Mouse (Mus musculus): ENCODE results near the gene Zbtb37.

Gene Zbtb37

DNA sequence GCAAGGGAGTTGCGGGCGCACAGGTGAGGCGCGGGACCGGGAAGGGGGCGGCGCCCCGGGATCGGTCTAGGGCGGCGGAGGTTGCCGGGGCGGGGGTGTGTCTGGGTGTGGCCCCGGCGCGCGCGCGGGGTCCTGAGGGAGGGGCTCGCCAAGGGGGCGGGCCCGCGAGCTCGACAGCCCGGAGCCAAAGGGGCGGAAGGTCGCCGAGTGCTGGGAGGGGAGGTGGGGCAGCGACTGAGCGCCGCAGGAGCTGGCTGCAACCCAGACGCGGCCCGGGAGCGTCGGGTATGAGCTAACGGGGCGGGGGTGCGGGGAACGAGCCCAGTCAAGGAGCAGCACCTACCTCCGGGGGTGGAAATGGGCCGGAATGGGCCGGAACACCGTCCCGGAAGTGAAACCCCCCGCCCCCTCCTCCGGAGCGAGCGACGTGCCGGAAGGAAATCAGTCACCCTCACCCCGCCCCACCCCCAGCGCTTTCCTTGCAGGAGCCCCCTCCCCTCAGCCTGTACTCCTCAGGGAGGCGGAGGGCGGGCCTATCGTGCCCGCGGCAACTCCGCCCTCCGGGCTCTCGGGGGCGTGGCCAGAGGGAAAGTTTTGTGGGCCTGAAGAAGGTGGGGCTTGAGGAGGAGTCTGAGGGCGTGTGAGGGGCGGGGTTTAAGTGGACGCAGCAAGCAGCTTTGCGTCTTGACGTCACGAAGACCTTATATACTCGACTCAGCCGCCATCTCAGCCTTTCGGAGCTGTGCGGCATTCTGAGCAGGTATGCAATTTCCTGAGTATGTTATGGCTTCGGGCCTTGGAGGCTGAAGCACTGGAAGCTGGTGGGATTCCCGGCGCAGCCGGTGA is at the start of gene Zbtb37:
Gene Zbtb37, minus strand, starts transcription at position 415 of the 846 bp plus-strand sequence.
- peak; percentile 97 for DNase-seq (ENCODE audit: low spot score)

DNA sequence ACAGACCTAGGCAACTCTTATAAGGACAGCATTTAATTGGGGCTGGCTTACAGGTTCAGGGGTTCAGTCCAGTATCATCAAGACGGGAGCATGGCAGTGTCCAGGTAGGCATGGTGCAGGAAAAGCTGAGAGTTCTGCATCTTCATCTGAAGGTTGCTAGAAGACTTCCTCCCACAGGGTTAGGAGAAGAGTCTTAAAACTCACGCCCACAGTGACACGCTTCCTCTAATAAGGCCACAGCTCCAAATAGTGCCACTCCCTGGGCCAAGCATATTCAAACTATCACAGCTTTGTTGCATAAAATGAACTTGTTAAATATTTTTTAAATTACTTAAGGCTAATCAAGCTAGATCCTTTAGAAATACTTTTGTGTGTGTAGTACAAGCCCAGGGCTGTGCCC is 42.6 kb upstream of the Zbtb37 start:
- no peak for DNase-seq (ENCODE audit: low spot score)

DNA sequence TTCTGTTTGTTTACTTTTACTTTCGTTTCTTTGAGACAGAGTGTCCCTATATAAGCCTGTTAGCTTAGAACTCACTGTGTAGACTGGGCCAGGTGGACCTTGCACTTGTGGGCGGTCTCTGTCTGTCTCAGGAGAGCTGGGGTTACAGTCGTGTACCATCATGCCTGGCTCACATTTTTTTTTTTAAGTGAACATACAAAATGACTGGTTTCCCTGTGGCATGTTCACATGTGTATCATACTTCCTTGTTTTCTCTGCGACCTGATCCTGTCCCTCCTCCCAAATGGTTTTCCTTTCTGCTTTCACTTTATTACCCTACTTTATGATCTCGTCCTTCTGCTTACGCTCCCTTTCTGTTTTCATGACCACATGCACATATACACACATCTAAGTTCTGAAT is 41.6 kb upstream of the Zbtb37 start:
- DNase-seq (ENCODE audit: low spot score): no peak

DNA sequence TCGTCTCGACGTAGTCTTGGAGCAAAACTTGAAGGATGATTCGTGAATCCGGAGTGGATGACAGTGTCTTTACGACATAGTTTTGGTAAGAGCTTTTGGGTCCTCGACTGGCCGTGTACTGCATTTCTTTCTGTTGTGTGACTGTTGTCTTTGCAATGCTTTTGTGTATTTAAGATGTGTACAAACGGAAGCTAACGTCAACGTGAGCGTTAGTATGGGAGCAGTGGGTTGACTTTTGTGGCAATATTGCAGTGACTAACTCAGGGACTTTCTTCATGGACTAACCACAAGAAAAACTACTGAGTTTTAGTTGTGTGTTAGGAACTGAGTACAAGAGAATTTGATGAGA is 36.6 kb upstream of the Zbtb37 start:
- peak; percentile 5 for DNase-seq (ENCODE audit: low spot score)

DNA sequence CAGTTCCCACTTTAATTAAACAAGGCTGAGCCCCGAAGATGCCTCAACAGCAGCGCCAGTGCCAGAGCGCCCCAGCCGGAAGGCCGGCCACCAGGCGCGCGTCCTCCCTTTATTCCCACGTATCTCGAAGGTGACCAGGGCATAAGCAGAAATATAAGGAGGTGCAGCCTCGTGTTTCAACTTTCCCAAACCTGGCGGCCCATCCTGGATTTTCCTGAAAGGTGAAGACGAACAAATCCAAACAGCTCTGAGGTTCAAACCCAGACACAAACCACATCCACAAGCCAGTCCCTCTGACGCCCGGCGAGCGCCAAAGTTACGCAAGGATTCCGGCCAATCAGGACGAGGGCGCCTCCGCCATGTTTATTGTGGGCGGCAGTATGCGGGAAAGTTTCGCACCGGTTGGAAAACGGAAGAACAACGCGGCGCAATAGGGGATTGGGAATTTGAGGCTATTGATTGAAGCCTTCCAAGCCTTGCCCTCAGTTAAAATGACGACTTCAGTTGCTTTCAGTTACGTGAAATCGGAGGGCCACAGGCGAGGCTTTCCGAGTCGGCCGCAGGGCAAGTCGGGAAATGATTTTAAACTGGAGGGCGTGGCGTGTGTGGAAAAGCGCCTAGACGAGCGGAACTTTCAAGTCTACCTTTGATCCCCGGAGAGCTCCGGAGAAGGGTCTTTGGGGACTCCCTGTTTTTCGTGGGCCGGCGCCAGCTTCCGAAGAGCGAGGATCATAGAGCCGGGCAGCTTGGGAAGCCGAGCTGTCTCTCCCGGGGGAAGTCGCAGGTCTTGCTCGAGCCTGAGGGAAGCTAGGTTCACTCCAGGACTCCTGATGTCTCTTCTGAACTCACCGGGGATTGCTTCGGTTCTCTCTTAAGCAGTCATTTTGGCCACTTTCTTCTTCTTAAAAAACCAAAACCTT is 36.0 kb upstream of the Zbtb37 start, which contains the start of the genes Dars2 and Cenpl:
Gene Dars2, minus strand, starts transcription at position 307 of the 920 bp plus-strand sequence.
Gene Cenpl, plus strand, starts transcription at position 362 of the 920 bp plus-strand sequence.
- peak; percentile 96 for DNase-seq (ENCODE audit: low spot score)

DNA sequence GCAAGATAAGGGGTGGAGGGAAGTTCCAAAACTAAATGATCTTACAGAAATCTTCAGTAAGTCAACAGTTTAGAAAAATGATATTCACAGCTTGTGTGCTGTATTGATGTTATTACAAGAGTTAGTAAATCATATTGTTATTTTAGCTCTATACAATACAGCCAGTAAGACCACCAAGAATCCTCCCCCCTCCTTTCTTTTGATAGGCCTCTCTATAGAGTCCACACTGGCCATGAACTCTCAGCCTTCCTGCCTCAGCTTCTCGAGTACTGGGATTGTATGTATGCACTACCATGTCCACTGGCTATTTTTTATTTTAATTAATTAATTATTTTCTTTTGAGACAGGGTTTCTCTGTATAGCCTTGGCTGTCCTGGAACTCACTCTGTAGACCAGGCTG is 28.7 kb upstream of the Zbtb37 start:
- DNase-seq (ENCODE audit: low spot score): no peak

DNA sequence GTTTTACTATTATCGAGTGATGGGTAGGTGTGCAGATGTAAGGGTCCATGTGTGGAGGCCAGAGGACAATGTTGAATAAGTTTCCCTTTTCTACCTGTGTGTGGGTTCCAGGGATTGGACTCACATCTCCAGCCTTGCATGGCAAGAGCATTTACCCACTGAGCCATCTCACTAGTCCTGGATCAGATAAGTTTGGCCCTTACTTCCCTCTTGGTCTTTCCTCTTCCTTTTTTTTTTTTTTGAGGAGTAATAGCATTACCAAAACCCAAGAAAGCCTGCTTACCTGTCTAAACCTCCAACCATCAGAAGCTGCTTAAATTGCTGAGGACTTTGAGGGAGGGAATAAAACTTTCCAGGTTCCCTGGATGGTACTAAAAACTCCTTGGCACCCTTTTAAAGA is 22.5 kb upstream of the Zbtb37 start:
- no peak for DNase-seq (ENCODE audit: low spot score)

DNA sequence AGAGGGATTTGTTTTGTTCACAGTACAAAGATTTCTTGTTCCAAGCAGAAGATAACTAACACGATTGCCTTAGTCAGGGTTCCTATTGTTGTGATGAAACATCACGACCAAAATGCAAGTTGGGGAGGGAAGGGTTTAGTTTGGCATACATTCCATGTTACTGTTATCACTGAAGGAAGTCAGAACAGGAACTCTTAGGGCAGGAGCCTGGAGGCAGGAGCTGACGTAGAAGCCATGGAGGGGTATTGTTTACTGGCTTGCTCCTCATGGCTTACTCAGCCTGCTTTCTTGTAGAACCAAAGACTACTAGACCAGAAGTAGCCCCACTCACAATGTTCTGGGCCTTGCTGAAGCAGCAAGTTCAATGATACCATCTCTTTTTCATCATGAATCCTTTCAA is 12.3 kb upstream of the Zbtb37 start:
- DNase-seq (ENCODE audit: low spot score): no peak

DNA sequence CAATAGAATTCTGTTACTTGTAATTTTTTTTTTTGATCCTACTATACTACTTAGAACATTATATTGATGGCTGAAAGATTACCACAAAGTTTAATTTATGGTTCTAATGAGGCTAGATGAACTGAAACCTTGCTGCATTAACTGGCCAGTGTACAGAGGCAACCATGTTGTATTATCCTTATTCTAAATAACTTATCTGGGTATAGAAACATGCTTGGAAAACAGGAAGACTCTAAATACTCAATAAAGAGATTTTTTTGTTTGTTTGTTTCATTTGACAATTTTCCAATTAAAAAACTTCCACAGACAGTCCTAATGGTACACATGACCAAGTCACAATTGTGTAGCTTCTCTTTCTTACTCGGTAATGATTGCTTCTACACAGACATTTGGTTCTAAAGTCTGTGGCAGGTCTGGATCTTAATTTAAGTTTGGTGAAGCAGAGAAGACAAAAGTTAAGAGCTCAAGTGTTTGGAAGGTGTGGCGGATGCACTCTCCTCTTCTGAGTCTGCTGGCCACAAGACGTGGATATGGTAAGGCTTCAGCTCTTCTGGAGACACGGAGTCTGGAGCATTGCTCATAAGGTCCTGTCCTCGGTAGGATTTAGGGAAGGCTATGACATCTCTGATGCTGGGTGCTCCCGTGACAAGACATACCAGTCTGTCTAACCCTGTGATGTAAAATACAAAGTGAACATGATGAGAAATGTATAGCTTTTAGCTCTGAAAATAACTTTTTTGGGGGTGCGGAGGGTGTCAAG is 6.8 kb upstream of the Zbtb37 start:
- no peak for DNase-seq (ENCODE audit: low spot score)

DNA sequence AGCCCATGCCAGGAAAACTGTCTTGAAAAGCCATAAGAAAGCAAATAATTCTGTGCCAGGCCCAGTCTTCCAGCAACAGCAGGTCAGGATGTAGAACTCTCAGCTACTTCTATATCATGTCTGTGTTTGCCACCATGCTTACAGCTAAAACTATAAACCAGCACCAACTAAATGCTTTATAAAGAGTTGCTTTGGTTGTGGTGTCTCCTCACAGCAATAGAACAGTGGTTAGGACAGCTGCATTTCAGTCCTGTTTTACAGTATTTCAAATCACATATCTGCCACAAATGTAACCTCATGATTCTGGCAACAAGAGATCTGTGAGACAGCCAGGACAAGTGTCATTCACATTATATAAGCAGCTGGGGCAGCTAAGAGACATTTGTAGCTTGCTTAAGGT is 6.2 kb upstream of the Zbtb37 start:
- no peak for DNase-seq (ENCODE audit: low spot score)

DNA sequence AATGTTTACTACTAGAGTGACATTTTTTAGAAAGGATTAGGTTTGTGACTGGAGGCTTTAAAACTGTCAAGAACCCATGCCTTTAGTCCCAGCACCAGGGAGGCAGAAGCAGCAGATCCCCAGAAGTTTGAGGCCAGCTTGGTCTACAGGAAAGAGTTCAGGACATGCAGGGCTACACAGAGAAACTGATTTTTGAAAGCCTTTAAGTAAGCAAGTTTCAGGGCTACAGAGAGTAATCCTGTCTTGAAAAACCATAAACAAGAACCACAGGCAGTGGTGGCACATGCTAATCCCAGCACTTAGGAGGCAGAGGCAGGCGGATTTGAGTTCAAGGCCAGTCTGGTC is 5.7 kb upstream of the Zbtb37 start:
- no peak for DNase-seq (ENCODE audit: low spot score)

DNA sequence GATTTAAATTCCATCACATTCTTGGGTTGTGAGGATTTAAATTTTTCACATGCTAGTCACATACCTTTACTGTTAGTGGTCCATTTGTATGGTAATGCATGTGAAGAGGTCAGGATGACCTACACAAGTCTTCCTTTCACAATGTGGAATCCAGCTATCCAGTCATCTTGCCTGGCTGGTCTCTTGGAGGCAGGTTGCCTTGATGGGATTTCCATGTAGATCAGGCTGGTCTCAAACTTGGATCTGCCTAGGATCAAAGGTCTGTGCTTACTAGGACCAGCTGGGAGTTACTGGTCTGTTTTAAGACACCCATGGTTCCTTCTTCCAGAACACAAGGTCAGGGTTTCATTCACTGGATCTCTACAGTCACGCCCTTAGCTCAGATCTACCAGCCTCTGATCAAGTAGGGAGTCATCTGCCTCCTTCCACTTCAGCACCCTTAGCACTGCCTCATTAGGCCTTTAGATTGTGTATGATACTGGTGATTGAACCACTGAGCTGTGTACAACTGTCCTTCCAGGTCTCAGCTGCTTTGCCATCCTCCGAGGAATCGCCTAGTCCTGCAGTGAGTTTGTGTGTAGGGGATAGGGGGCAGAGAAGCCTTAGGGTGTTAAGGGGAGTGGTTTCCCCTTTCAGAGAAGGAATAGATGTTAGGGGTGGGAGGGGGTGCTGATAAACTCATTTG is 5.2 kb upstream of the Zbtb37 start:
- DNase-seq (ENCODE audit: low spot score): no peak

DNA sequence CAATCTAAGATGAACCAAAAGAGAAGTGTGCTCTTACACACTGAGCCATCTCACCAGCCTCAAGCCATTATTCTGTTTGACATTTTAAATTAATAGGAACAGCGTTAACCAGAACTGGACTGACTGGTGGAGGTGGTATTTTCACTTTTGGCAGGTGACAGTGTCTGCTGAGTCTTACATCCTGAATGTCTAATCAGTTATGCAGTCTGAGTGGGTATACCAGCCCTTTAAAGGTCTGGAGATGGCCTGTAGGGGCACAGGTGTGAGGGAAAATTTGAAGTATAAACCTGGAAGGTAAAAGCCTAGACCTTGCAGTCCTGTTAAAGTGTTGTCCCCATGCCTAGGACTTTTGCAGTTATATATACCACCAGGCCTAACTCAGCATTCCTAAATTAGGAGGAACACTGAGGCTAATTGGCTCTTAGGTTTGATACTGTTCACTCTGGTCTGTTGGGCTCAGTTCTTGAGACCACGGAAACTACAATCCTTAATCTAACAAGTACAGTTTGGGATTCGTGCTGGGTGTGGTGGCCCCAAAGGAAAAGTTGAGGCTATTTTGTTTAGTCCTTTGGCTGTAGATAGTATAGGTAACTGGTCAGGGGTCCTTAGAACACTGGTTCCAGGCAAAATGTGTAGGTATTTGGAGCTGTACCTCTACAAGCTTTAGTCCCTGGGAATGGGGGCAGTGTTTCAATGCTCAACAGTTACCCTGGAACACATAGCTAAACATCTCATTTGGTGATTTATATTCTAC is 4.5 kb upstream of the Zbtb37 start:
- no peak for DNase-seq (ENCODE audit: low spot score)

DNA sequence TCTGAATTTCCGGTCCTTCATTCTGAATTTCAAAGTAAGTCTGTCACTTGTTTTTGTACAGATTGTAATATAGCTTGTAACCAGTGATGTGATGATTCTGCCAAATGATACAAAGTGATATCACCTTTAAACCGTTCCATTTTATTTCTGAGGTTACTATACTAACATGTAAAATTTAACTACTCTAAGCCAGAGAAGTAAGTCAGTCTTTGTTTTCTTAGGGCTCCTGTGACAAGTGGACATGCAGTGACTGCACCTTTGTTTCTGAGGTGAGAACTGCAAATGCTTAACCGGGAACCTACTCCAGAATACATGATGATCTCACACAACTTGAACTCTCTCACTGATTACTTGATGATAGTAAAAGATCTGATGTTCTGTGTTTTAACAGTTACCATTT is 3.4 kb upstream of the Zbtb37 start:
- DNase-seq (ENCODE audit: low spot score): no peak

DNA sequence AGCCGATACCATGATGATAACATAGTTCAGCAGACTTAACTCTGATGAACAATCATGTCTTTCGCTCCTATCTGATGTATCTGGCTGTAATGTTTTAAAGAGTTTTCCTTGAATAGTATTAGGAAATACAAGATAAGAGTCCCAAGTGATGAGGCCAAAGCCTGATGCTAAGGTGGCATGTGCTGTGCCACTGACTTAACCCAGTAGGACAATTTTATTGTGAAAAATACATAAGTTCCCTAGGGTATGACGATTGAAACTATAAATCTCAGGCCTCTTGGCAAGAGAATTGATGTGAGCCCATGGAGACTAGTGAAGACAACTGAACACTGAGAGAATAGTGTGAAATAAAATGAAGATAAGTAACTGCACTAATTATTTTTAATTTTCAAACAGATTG is 3.0 kb upstream of the Zbtb37 start:
- no peak for DNase-seq (ENCODE audit: low spot score)

DNA sequence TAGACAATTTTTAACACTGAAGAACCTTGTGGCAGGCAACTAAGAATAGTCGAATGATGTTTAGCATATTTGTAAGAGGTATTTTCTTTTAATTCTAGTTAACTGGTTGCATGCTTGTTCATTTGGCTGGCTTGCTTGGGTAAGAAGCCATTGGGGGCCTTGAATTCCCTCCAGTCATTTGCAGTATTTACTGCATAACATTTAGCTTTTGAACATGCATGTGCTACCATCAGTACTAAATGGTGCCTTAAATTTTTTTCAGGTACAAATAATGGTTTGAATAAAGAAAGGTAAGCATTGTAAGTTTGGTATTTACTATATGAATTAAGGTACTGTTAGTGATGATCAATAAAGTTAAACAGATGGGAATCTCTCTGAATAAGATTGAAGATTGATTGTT is 2.4 kb upstream of the Zbtb37 start:
- DNase-seq (ENCODE audit: low spot score): no peak

DNA sequence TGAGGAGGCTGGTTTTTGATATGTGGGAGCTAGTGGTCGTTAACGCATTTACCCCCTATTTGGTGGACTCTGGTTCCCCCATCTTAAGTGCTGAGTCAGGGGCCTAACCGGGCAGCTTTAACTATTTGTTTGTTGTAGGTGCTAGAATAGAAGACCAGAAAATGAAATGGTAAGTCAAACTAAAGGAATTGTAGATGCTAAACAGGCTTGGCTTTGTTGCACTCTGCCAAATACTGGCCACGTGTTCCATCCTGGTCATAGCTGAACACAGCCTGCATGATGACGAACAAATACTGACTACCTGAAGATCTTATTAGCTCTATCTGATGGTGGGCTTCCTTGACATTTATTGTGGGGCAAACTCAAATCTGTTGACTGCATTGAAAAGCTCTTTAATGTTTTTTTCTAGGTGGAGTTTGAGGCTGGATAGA is 1.8 kb upstream of the Zbtb37 start:
- DNase-seq (ENCODE audit: low spot score): no peak

DNA sequence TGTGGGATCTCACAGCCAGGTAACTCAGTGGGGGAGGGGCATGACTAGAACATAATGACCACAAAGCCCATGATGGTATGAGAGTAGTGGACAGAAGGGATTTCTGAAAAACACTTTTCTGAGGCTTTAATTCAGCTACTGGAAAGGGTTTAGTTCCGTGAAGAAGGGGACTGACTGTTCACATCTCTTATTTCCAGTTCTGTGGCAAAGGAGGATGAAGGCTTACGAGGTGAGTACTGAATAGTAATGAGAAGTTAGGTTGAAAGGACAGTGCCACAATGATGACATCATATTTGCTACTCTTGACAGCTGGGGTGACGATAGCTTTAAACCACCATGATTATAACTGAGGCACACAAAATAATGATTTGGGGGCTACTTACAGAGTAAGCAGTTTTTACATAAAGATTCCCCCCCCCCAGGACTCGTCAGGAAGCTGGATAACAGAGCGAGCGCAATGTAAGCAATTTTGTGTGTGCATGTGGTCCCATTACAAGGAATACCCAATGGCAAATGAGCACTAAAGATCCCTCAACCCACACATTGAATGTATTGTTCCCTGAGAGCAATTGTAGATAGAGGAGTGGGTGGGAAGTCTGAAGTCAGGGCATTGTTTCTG is 1.2 kb upstream of the Zbtb37 start:
- no peak for DNase-seq (ENCODE audit: low spot score)

DNA sequence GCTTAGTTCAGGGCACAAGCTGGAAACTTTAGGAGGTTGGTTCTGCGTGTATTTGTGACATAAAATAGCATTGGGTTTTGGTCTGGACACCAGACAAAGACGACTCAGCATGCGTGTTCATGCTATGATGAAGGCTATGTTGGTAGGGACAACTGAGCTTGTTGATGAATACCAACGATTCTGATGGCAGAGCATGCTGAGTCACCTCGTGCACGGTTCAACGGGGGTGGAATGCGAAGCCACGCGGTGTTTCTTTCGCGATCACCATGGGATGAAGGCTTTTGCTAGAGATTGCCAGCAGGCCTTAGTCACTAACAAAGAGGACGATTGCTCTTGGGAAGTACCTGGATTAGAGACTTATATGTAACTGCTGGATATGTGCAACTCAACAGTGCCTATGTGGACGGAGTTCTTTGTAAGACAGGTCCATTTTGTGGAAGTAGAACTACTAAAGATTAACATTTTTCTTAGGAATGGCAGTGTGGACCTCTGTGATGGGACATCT is 684 bp upstream of the Zbtb37 start:
- DNase-seq (ENCODE audit: low spot score): no peak

DNA sequence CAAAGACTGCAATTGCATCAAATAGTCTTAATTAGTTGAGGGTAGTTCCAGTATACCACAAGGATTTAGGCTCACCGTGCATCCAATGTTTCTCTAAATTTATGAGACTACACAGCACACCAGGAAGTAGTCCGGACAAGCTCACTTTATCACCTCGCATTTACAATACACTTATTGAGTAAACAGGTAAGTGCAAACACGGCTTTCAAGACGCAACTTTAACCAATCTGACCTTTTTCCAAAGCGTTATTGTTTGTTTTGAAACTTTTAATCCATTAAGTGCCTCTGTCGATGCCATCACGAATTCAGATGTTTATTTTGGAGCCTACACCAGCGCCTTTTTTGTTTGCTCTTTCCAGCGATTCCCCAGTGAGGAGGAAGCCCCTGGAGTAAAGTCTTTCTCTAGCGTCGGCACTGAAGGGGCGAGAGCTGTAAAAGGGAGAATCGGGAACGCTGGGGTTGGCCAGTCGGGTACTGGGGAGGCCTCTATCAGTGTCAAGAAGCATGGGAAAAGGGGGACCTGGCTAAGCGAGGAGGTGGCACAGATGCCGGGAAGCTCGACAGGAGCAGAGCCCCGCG is 704 bp downstream of the Zbtb37 start:
- DNase-seq (ENCODE audit: low spot score): no peak
